Mouse (Mus musculus) lung, postnatal 36 days (tissue): ENCODE results near the gene Podn.

ENCODE experiments used
- DNase-seq: peaks from one replicate; pipeline ENCODE4 v3.0.0; 2022; ENCODE audit warnings: mixed read lengths

Gene Podn

GRCm38 (mm10) chr4:108037027-108037426 is 59.2 kb downstream of the Podn start:
- no peak for DNase-seq

DNA sequence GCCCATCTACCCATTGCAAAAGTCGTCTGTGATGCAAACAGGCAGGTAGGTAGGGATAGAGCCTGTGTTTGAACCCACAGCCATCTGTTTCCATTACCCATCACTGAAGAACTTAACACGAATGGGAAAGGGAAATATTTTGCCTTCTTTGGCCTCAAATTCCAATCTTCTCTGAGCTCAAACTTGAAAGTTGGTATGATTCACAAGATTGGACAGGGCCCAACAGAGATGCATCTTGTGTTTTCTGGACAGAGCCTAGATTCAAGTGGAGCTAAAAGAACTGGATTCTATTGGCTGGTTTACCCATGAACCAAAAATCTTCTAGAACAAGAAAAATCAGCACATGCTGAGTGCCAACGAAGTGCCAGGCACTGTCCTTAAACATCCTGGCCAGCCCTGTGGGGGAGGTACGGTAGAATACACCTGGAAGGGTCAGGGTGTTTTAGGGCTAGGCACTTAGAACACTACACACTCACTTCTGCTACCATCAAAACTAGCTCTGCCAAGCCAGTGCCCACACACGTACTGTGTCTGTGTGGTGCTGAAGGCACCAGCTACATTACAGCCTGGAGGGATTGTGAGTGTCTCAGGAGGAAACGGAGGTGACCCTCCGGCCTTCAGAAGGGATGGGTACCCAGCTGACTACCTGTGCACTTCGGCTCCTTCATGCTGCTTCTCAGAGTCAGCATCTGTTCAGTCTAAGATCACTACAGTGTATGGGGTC is 63.0 kb downstream of the Podn start:
- peak; percentile 46 for DNase-seq

- no peak for DNase-seq
Measured at GRCm38 (mm10) chr4:108032352-108032849, 63.8 kb downstream of the Podn start.

DNA sequence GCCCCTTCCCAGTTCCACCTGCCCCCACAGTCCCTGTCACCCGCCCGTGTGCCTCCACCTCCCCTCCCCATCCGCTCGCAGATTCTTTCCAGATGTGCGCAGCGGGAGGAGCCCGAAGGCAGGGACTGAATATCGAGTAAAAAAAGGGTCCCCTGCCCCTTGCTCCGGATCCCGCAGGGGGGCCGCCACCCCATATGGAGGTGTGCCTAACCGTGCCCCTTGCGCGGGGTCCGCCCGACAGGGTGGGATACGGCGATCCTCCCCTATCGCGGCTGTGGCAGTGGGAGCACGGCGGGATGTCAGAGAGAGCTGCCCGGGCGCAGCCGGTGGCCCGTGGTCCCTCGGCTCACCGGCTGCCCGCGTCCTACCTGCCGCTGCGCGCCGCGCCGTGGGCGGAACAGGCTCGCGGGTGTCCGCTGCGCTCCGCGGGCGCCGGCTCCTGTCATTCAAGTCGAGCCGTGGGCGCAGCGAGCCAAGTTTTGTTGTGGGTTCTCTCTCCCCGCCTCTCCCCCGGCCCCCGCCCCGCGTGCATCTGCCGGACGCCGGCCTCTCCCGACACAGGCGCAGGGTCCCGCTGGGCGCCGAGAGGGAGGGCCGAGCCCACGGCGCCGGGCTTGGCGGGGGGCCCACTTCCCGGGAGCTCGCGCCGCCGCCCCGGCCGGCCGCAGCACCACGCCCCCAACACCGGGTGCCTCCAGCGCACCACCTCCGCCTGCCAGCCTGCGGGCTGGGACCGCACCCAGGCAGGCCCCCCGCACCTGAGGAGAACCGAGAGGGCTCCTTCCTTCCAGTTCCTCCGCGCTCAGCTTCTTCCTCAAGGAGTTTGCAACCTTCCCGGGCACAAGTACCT is 64.5 kb downstream of the Podn start:
- DNase-seq = peak; percentile 67

DNA sequence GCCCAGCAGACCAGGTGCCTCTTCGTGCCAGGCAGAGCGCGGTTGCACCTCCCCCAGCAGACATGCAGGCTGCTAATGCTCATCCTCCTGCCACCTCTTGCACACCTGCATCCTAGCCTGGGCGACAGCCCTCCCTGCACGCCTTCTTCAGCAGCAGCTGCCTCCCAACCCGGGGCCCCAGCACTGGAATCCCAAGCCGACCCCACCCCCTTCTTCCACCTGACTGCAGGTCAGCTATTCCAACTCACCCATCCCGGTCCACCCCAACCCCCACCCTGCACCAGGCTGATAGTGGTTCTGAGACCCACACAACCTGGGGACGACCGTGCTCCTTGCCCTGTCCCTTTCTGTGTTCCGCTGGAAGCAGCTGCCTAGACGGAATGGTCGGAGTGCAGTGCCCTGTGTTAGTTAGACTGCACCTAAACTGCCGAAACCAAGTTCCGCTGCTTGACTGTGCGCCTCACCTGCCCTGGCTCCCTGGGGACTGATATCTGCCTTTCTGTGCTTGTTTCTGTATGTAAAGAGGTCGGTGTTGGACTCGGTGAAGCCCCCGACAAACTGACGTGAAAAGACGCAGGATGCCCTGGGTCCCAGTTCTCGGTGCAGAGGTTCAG is 65.2 kb downstream of the Podn start:
- DNase-seq = no peak

- no peak for DNase-seq
Measured at GRCm38 (mm10) chr4:108026193-108026592, 70.1 kb downstream of the Podn start.

DNA sequence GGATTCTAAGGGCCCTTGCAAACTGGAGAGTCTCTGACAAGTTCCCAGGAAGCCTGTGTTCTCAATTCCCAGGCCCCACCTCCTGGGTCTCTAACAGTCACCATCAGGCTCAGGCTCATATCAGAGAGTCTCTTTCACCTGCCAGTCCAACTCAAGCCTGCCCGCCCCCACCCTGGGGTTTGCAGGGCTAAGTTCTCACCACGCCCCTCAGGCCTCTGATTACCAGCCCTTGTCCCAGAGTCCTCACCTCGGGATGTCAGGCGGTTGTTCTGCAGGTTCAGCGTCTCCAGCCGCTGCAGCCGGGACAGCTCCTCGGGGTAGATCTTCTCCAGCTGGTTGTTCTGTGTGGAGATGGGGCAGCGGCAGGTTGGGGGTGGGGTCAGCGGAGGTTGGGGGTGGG is 71.0 kb downstream of the Podn start:
- DNase-seq = peak; percentile 86

DNA sequence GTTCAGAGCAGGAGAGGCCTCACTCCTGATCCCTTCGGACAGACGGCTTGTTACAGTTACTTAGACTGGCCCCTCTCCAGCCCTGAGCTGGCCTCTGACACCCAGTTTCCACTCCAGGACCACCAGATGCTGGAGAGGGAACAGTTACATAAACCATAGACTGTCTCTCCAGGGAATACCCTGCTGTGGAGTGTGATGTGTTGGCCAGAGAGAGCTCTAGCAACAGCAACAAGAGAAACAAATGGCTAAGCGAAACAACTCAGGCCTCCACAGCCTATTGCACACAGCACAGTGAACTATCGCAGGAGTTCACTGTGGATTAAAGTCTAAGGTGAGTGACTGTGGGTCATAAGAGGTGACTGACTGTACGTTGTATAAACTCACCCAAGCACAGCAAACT is 71.6 kb downstream of the Podn start:
- peak; percentile 73 for DNase-seq

- DNase-seq = no peak
Measured at GRCm38 (mm10) chr4:108023186-108023585, 73.1 kb downstream of the Podn start.

- DNase-seq = no peak
Measured at GRCm38 (mm10) chr4:108020178-108020577, 76.1 kb downstream of the Podn start.

GRCm38 (mm10) chr4:108018961-108019921 is 77.0 kb downstream of the Podn start:
- peak; percentile 26 for DNase-seq

DNA sequence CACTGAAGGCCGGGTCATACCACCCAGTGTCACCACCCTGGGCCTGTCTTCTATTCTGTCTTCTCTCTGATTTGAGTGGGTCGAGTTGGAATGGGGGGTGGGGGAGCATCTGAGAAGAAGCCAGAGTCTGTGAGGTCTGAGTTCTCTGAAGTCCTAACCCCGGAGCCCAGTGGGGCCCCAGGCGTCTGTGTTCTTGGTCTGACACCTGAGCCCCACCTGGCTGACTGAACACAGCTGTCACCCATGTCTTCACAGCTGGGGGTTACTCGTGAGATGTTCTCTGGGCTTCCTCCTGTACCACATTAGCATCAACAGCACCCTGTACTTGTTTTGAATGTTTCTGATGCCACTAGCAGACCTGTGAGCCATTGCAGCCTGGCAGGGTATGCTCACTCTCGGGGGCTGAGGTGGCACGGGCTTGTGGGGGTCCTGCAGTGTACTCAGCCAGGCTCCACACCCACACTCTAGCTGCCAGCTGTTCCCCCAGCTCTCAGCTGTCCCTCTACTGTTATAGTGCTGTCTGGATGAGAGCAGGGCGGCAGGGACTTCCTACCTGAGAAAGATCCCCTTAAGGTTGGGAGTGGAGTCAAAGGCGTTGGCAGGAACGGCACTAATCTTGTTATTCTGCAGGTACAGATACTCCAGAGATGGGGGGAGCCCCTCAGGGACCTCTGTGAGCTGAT is 77.9 kb downstream of the Podn start:
- no peak for DNase-seq

GRCm38 (mm10) chr4:108017839-108018238 is 78.4 kb downstream of the Podn start:
- DNase-seq = no peak

GRCm38 (mm10) chr4:108016321-108016720 is 79.9 kb downstream of the Podn start:
- no peak for DNase-seq

GRCm38 (mm10) chr4:108015067-108015765 is 81.0 kb downstream of the Podn start:
- peak; percentile 92 for DNase-seq

GRCm38 (mm10) chr4:108014466-108014865 is 81.8 kb downstream of the Podn start:
- DNase-seq = no peak

- DNase-seq = no peak
Measured at GRCm38 (mm10) chr4:108008541-108008940, 87.7 kb downstream of the Podn start.

DNA sequence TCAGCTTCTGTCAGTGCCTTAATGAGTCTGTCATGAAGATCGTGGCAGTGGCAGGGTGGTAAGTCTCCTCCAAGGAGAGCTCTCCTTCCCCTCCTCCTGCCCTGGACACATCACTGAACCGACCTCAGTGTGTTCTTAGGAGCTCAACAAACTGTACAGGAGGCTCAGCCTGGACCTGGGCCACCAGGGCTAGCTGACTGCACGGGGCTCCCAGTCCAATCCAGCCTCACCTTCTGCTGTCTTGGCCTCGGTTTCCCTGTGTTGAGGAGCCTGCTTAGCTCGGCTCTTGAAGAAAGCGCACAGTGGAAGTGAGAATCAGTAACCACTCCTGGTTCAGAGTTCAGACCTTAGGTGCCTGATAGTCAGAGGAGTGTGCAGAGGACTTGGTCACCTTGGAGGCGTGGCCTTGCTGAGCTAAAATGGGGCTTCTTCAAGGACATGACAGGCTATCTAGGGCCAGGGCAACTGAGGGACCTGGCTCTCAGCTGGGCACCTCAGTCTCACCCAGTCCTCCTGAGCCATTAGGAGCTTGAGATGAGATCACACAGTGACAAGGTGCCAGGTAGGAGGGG is 88.6 kb downstream of the Podn start:
- no peak for DNase-seq

DNA sequence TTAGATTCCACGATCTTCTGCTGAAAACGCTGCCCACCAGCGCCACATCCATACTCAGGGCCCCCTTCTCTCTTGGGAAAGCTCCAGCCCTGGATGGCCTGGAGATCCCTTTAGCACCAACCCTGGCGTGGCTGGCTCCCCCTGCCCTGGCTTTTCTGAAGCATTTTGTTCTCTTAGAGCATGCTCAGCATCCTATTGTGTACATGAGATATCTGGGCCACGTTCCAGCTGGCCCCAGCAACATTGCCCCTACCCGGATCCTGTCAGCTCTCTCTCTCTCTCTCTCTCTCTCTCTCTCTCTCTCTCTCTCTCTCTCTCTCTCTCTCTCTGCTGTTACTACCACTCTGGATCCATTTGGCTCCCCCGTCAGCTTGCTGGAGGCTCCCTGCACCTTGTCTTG is 90.9 kb downstream of the Podn start:
- DNase-seq = no peak

- no peak for DNase-seq
Measured at GRCm38 (mm10) chr4:107999380-107999779, 96.9 kb downstream of the Podn start.
